Comparison of ENCODE assay signal across 21 mouse cellular contexts in the genomic region with DNA sequence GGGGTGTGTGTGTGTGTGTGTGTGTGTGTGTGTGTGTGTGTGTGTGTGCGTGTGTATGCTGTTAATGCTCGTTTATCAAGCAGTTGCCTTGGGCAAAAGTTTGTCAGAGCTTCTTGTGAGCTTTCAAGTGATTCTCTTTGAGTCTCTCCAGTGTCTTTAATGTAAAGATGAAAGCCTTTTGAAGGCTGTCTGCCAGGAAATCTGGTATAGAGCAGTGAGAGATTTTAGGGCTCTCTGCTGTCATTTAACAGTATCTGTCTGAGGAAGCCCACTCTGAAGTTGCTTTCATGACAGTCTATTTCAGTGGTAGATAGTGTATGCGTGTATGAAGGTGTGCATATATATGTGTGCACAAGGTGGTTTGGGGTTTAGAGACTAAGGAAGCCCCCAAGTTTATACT.
A peak's percentile ranks its signal among the peaks of the same experiment; 100 is the strongest.
DNase-seq lines count a peak whose midpoint lies in the region; ATAC-seq and TF ChIP-seq lines count a peak whose summit lies in the region.
"Had no signal": no experiment of that assay in that cellular context is flagged by ENCODE, and none has a peak within 500 bp of the region (broad histone marks: within the 10 kb centered on the region; RNA-seq: fewer than 3 reads in every experiment).

No protein-coding gene starts in this region.

- H3K27ac ChIP-seq in midbrain, embryonic 13.5 days = no peak overlapping the region
- no peak overlapping the region for H3K27ac ChIP-seq in midbrain, embryonic 11.5 days (ENCODE audit: low read depth, low read length)
- peak overlapping the region; percentile 48; the same call in 1 of the 2 replicates for H3K27ac ChIP-seq in midbrain, embryonic 15.5 days
- H3K27ac ChIP-seq: embryonic facial prominence, embryonic 15.5 days; hindbrain, embryonic 12.5 days; hindbrain, embryonic 15.5 days had no signal

- no peak for TF ChIP-seq CTCF in brain, embryonic 14.5 days (IDR thresholded peaks at IDR 0.05; ENCODE audit: borderline replicate concordance, extremely low read depth, insufficient read depth, insufficient read length)

- H3K4me2 ChIP-seq in midbrain, embryonic 13.5 days (replicated peaks) = no peak overlapping the region
- no peak overlapping the region for H3K4me2 ChIP-seq in midbrain, embryonic 11.5 days
- no peak overlapping the region for H3K4me2 ChIP-seq in midbrain, embryonic 15.5 days
- H3K4me2 ChIP-seq: embryonic facial prominence, embryonic 15.5 days; heart, embryonic 11.5 days; hindbrain, embryonic 12.5 days; hindbrain, embryonic 15.5 days had no signal

- no peaks in the 10 kb centered on the region for H3K4me1 ChIP-seq in midbrain, embryonic 13.5 days (replicated peaks)
- H3K4me1 ChIP-seq in midbrain, embryonic 11.5 days (ENCODE audit: control insufficient read depth, insufficient read depth, low read length) = no peaks in the 10 kb centered on the region
- H3K4me1 ChIP-seq in midbrain, embryonic 15.5 days = no peaks in the 10 kb centered on the region
- H3K4me1 ChIP-seq: embryonic facial prominence, embryonic 15.5 days; hindbrain, embryonic 12.5 days; hindbrain, embryonic 15.5 days had no signal

- DNase-seq in midbrain, embryonic 11.5 days (ENCODE audit: low spot score, missing footprints) = no peak
- peak; percentile 66 for DNase-seq in brain, embryonic 14.5 days (ENCODE audit: low read depth)
- DNase-seq in lung, postnatal 10 days = no peak
- no peak for DNase-seq in spleen, postnatal 4 days (ENCODE audit: low spot score in 2 of 2)
- DNase-seq: adrenal gland, adult 2 months; adrenal gland, postnatal 14 days; cerebellum, adult 11-12 months; cerebellum, adult 8-10 months; cerebellum, postnatal 10 days; cerebellum, postnatal 36 days; embryo, embryonic 11 days; gastrocnemius, postnatal 14 days; heart, adult 11 months had no signal

- no peaks in the 10 kb centered on the region for H3K9me3 ChIP-seq in midbrain, embryonic 13.5 days
- no peaks in the 10 kb centered on the region for H3K9me3 ChIP-seq in midbrain, embryonic 11.5 days (ENCODE audit: control insufficient read depth, low read length)
- H3K9me3 ChIP-seq in midbrain, embryonic 15.5 days = no peaks in the 10 kb centered on the region
- H3K9me3 ChIP-seq: embryonic facial prominence, embryonic 15.5 days; hindbrain, embryonic 12.5 days; hindbrain, embryonic 15.5 days had no signal

- no peak for TF ChIP-seq POLR2A in brain, embryonic 14.5 days (IDR thresholded peaks at IDR 0.05; ENCODE audit: borderline replicate concordance, extremely low read depth, insufficient read depth, insufficient read length, poor library complexity, severe bottlenecking)

- no peaks in the 10 kb centered on the region for H3K27me3 ChIP-seq in midbrain, embryonic 13.5 days
- no peaks in the 10 kb centered on the region for H3K27me3 ChIP-seq in midbrain, embryonic 11.5 days (ENCODE audit: control insufficient read depth, insufficient read depth, low read length)
- H3K27me3 ChIP-seq in midbrain, embryonic 15.5 days (replicated peaks) = no peaks in the 10 kb centered on the region
- H3K27me3 ChIP-seq: embryonic facial prominence, embryonic 15.5 days; hindbrain, embryonic 12.5 days; hindbrain, embryonic 15.5 days had no signal

- 69% methylated on average over 3 of the region's 3 CpGs for WGBS in midbrain, embryonic 13.5 days
- WGBS in midbrain, embryonic 11.5 days = 82% methylated on average over 3 of the region's 3 CpGs
- WGBS in midbrain, embryonic 15.5 days = 51% methylated on average over 3 of the region's 3 CpGs

- ATAC-seq in midbrain, embryonic 13.5 days = peak; percentile 53
- ATAC-seq in midbrain, embryonic 11.5 days (ENCODE audit: low FRiP score) = no peak
- peak; percentile 84 for ATAC-seq in midbrain, embryonic 15.5 days (replicated peaks)
- ATAC-seq: CD4-positive, CD25-positive, alpha-beta regulatory T cell, adult 4 months; forebrain, embryonic 16.5 days had no signal

- no peak overlapping the region for H3K9ac ChIP-seq in midbrain, embryonic 13.5 days (replicated peaks)
- H3K9ac ChIP-seq in midbrain, embryonic 11.5 days (ENCODE audit: low read length) = no peak overlapping the region
- no peak overlapping the region for H3K9ac ChIP-seq in midbrain, embryonic 15.5 days
- H3K9ac ChIP-seq: embryonic facial prominence, embryonic 15.5 days; hindbrain, embryonic 12.5 days; hindbrain, embryonic 15.5 days had no signal

- no peak overlapping the region for H3K4me3 ChIP-seq in midbrain, embryonic 13.5 days (replicated peaks)
- no peak overlapping the region for H3K4me3 ChIP-seq in midbrain, embryonic 11.5 days (ENCODE audit: low read depth, low read length)
- H3K4me3 ChIP-seq in midbrain, embryonic 15.5 days = no peak overlapping the region
- H3K4me3 ChIP-seq: embryonic facial prominence, embryonic 15.5 days; hindbrain, embryonic 12.5 days; hindbrain, embryonic 15.5 days had no signal

- H3K36me3 ChIP-seq in midbrain, embryonic 13.5 days = no peaks in the 10 kb centered on the region
- no peaks in the 10 kb centered on the region for H3K36me3 ChIP-seq in midbrain, embryonic 11.5 days (ENCODE audit: control insufficient read depth, insufficient read depth, low read length)
- H3K36me3 ChIP-seq in midbrain, embryonic 15.5 days (replicated peaks) = no peaks in the 10 kb centered on the region
- H3K36me3 ChIP-seq: embryonic facial prominence, embryonic 15.5 days; hindbrain, embryonic 12.5 days; hindbrain, embryonic 15.5 days had no signal
